Mouse (Mus musculus) kidney, adult 10 weeks (tissue): ENCODE results near the gene Bbox1. TPM values are rescaled to one million over a fixed set of nuclear protein-coding genes. Genes with fewer than 3 reads are reported as not detected.

Source experiments
- polyA plus RNA-seq: library from polyadenylated mRNA; stranded (reverse); fragments of 350-450 nt; fragmentation: Illumina TruSeq; extraction: RNeasy Lipid Tissue Mini Kit (QIAGEN cat#74804); gene quantifications from one replicate; pipeline ENCODE4 v1.2.3, GENCODE M21; 2014; ENCODE audit warnings: low read depth, low replicate concordance

Gene Bbox1
- 3.7 TPM for polyA plus RNA-seq

GRCm38 (mm10) chr2:110314509-110315155 is at the start of gene Bbox1:
Gene Bbox1, minus strand, starts transcription at chr2:110314560.

GRCm38 (mm10) chr2:110362432-110363283 is 48.3 kb upstream of the Bbox1 start, which contains the start of gene Fibin:
Gene Fibin, minus strand, starts transcription at chr2:110363183.

Other genes starting within 250 kb of the Bbox1 start
- 5.0 TPM for gene Fibin, start 48.6 kb upstream of the Bbox1 start, polyA plus RNA-seq